In genomic region chr2:145794318-145794954, GRCm38 (mm10) we compare ENCODE assay signal across 8 mouse cellular contexts.
A peak's percentile ranks its signal among the peaks of the same experiment; 100 is the strongest.
DNase-seq lines count a peak whose midpoint lies in the region; ATAC-seq lines count a peak whose summit lies in the region.

No protein-coding gene starts in this region.

- H3K4me3 ChIP-seq in kidney, embryonic 15.5 days (replicated peaks), result no peak overlapping the region
- no peak overlapping the region for H3K4me3 ChIP-seq in liver, embryonic 11.5 days (ENCODE audit: low read depth, low read length)
- H3K4me3 ChIP-seq in neural tube, embryonic 15.5 days (replicated peaks), result no peak overlapping the region

- H3K9ac ChIP-seq in kidney, embryonic 15.5 days, result no peak overlapping the region
- no peak overlapping the region for H3K9ac ChIP-seq in liver, embryonic 11.5 days (ENCODE audit: low read depth, low read length)
- H3K9ac ChIP-seq in neural tube, embryonic 15.5 days (replicated peaks), result no peak overlapping the region

- peaks cover 5% of the 10 kb centered on the region; the same call in 1 of the 2 replicates for H3K4me1 ChIP-seq in kidney, embryonic 15.5 days
- no peaks in the 10 kb centered on the region for H3K4me1 ChIP-seq in liver, embryonic 11.5 days (replicated peaks; ENCODE audit: control insufficient read depth, insufficient read depth, low read length)
- H3K4me1 ChIP-seq in neural tube, embryonic 15.5 days, result no peaks in the 10 kb centered on the region

- H3K27ac ChIP-seq in kidney, embryonic 15.5 days, result no peak overlapping the region
- H3K27ac ChIP-seq in liver, embryonic 11.5 days (ENCODE audit: low read depth, low read length), result no peak overlapping the region
- no peak overlapping the region for H3K27ac ChIP-seq in neural tube, embryonic 15.5 days (replicated peaks)

- H3K36me3 ChIP-seq in kidney, embryonic 15.5 days, result peaks cover 38% of the 10 kb centered on the region
- no peaks in the 10 kb centered on the region for H3K36me3 ChIP-seq in liver, embryonic 11.5 days (ENCODE audit: control insufficient read depth, insufficient read depth, low read length)
- H3K36me3 ChIP-seq in neural tube, embryonic 15.5 days, result no peaks in the 10 kb centered on the region

- 37% methylated on average over 5 of the region's 5 CpGs for WGBS in kidney, embryonic 15.5 days
- WGBS in liver, embryonic 11.5 days, result 42% methylated on average over 5 of the region's 5 CpGs
- WGBS in neural tube, embryonic 15.5 days, result 28% methylated on average over 5 of the region's 5 CpGs

- H3K9me3 ChIP-seq in kidney, embryonic 15.5 days (replicated peaks), result no peaks in the 10 kb centered on the region
- no peaks in the 10 kb centered on the region for H3K9me3 ChIP-seq in liver, embryonic 11.5 days (ENCODE audit: control insufficient read depth, low read length)
- H3K9me3 ChIP-seq in neural tube, embryonic 15.5 days (replicated peaks), result no peaks in the 10 kb centered on the region

- no peak overlapping the region for H3K4me2 ChIP-seq in kidney, embryonic 15.5 days
- no peak overlapping the region for H3K4me2 ChIP-seq in liver, embryonic 11.5 days
- no peak overlapping the region for H3K4me2 ChIP-seq in neural tube, embryonic 15.5 days

- DNase-seq in urinary bladder, postnatal 25 days (ENCODE audit: low spot score), result peak; percentile 54
- no peak for DNase-seq in urinary bladder, postnatal 4 days (ENCODE audit: low spot score in 2 of 2)
- DNase-seq in cerebellum, adult 9-11 months, result peak; percentile 16
- peak; percentile 57 for DNase-seq in gastrocnemius, adult 18-20 months (ENCODE audit: low spot score)
- DNase-seq in liver, embryonic 11.5 days (ENCODE audit: low spot score), result no peak

- 0 out of 2 replicates have a peak, but pooled peaks have one; percentile 19 for ATAC-seq in kidney, embryonic 15.5 days (replicated peaks; ENCODE audit: low FRiP score)
- 0 out of 2 replicates have a peak, but pooled peaks have one; percentile 41 for ATAC-seq in liver, embryonic 11.5 days (replicated peaks; ENCODE audit: low FRiP score)
- peak; percentile 65; the same call in 1 of the 2 replicates for ATAC-seq in neural tube, embryonic 15.5 days (ENCODE audit: low FRiP score)
- ATAC-seq in erythroblast, adult 5-6 weeks (replicated peaks; ENCODE audit: low FRiP score, poor library complexity, severe bottlenecking), result no peak

- no peaks in the 10 kb centered on the region for H3K27me3 ChIP-seq in kidney, embryonic 15.5 days
- no peaks in the 10 kb centered on the region for H3K27me3 ChIP-seq in liver, embryonic 11.5 days (replicated peaks; ENCODE audit: control insufficient read depth, insufficient read depth, low read length)
- H3K27me3 ChIP-seq in neural tube, embryonic 15.5 days (replicated peaks), result no peaks in the 10 kb centered on the region

Comparison
In these comparisons a context has a peak if more than half of its experiments do, and no peak if none do; other contexts are left out.
1. DNase-seq: peak in urinary bladder, postnatal 25 days (single experiment), cerebellum, adult 9-11 months (single experiment) and gastrocnemius, adult 18-20 months (single experiment); none in urinary bladder, postnatal 4 days (0 of 2) and liver, embryonic 11.5 days (single experiment).